Mouse (Mus musculus) kidney, adult 18-20 months (tissue): ENCODE results near the gene Rpp25l.

Experiments
- DNase-seq: peaks from one replicate; pipeline ENCODE4 v3.0.0; 2021

Rpp25l gene

GRCm38 (mm10) chr4:41665009-41665675 is 48.2 kb downstream of the Rpp25l start:
- DNase-seq, result no peak

GRCm38 (mm10) chr4:41664533-41664932 is 48.8 kb downstream of the Rpp25l start:
- no peak for DNase-seq

- no peak for DNase-seq
Measured at GRCm38 (mm10) chr4:41663614-41664013, 49.7 kb downstream of the Rpp25l start.

- DNase-seq, result no peak
Measured at GRCm38 (mm10) chr4:41662723-41663122, 50.6 kb downstream of the Rpp25l start.
